Mouse (Mus musculus) cerebral cortex, adult 2 months (tissue): ENCODE data around the gene Crygc.

Experiments
- WGBS: fragments of 180-500 bp; shearing (Covaris S2); methylation state at CpG from one replicate; pipeline ENCODE4 v1.1.7; 2018; 5-methylcytosine and 5-hydroxymethylcytosine counted together

Gene Crygc

DNA sequence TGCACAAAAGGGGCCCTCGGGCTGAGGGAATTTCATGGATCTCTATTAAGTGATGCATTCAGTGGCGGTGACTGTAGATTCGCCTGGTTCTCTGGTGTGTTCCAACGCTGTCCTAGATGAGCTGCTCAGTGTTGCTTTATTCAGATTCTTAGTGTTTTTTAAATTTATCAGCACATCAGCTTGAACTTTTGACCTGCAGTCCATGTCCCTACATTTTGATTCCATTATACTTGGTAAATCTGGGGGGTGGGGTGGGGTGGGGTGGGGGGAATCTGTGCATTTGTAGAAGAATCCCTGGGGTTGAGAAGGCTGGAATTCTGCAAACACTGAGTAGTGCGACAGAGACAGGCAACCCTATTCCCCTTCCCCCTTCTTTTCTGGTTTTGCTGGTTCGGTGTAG, at the start of gene Crygc:
TSS of gene Crygc (minus strand) at position 101 of the 400 bp plus-strand sequence.
- 77% methylated on average over 6 of the region's 6 CpGs for WGBS

DNA sequence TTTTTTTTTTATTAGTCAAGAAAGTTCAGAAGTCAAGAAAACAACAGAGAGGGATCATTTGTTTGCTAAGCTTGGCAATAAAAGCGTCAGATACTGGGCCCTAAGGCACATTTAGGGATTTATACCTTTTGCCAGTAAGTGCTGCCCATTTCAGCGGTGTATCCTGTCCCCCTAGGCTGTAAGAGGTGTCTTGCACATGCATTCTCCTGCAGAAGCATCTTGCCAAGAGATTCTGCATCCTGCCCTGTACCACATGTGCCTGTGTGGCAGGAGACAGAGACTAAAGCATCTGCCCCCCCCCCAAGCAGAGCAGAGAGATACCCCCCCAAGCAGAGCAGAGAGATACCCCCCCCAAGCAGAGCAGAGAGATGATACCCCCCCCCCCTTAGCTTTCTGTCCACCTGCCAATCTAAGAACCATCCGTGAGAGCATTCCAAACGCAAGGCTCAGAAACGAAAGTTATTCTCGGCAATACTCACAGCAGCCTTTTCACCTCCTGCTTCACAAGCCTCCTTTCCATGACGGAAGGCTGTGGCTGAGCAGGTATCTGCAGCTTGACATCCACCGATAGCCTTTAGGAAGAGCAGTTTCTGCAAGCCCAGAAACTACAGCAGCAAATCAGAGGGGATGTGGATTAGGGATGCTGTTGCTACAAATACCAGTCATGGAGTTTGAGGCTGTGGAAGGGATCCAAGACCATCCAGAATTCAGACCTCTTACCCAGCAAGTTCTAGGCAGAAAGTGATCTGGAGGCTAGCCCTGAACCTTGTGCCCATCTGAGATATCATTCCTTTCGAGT, 49.3 kb upstream of the Crygc start, which contains the start of gene D630023F18Rik:
TSS of gene D630023F18Rik (minus strand) at position 641 of the 799 bp plus-strand sequence.
- 13% methylated on average over 9 of the region's 9 CpGs for WGBS

DNA sequence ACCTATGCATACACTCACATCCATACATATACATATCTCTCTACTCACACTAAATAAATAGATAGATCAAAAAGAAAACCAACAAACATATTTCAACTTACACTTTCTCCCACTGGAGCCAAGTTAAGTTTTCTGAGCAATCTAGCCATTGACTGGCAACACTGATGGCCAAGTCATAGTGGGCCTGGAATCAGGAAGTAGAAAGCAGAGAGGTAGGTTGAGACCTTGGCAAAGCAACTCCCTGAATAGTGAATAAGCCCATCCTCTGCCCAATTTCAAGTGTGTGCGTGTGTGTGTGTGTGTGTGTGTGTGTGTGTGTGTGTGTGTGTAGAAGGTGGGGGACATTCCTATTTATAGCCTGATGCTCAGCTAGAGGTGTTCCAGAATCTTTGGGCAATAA, 45.9 kb upstream of the Crygc start, which contains the start of gene Gm28845:
TSS of gene Gm28845 (minus strand) at position 121 of the 400 bp plus-strand sequence.
- WGBS = 76% methylated on average over 1 of the region's 1 CpGs

DNA sequence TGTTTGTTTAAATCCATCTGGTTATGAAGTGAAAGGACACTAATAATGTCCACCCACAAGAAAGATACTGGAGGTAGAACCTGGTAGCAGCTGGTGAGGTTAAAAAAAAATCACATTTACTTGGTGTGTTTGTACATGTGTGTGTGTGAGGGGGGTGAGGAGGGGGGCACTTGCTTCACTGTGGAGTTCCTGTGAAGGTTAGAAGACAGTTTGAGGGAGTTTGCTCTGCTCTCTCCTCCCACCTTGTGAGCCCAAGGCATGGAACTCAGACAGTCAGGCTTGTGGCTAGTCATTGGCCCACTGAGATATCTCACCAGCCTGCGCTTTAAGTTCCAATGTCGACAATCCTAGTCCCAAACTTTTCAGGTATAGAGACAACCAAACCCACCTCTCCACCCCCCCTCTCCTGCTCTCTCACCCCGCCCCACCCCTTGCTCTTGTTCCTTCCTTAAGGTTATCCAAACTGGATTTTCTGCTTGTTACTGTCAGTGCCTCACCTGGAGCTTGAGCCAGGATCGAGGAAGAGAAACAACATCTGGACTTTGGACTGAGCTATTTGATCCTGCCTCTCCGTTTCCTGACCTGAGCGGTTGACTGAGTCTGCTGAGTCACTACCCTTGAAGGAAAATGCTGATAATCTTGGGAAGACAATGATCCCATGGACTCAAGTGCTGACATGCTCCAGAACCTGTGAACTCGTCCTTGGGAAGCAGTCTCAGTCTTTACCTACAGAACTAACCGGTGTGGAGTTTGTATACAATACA, 44.8 kb upstream of the Crygc start:
- 87% methylated on average over 8 of the region's 8 CpGs for WGBS

DNA sequence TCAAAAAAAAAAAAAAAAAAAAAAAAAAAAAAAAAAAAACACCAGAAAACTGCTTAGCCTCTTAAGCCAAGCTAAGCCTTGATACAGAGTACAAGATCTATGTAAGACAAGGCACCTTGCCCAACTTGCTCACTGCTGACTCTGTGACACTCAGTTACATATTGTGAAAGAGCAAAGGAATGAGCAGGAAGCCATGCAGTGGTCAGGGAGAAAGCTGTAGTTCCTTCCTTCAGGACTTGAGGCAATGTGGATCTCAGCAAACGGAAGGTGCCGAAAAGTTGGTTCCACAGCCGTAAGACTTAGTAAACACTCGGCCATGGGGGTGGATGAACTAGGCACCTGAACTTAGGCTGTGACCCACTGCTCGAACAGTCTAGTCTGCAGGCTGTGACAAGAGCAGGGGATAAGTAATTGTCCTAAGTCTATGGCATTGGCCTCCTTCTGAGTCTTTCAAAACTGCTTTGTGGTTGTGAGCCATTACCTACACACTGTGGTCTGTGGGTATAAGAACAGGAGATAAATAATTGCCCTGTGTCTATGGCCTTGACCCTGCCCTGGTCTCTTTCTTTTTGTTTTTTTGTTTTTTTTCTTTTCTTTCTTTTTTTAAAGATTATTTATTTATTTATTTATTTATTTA, 40.2 kb upstream of the Crygc start:
- WGBS = 95% methylated on average over 5 of the region's 5 CpGs

DNA sequence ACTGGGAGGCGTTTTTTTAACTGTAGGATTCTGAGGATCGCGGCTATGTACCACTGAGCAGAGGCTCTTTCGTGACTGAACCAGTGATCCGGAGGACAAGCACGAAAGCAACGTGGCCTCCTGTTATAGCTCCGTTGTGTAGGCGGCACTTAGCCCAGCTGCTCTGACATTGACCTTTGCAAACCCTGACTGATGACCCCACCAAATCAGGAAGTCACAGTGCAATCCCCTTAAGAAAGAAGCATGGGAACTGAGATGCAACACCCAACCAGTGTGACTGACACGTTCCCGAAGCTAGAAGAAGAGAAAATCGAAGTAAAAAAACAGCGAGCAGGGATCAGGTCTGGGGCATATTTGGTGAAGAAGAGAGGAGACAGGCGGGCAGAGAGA, 39.3 kb upstream of the Crygc start:
- WGBS = 65% methylated on average over 14 of the region's 14 CpGs

DNA sequence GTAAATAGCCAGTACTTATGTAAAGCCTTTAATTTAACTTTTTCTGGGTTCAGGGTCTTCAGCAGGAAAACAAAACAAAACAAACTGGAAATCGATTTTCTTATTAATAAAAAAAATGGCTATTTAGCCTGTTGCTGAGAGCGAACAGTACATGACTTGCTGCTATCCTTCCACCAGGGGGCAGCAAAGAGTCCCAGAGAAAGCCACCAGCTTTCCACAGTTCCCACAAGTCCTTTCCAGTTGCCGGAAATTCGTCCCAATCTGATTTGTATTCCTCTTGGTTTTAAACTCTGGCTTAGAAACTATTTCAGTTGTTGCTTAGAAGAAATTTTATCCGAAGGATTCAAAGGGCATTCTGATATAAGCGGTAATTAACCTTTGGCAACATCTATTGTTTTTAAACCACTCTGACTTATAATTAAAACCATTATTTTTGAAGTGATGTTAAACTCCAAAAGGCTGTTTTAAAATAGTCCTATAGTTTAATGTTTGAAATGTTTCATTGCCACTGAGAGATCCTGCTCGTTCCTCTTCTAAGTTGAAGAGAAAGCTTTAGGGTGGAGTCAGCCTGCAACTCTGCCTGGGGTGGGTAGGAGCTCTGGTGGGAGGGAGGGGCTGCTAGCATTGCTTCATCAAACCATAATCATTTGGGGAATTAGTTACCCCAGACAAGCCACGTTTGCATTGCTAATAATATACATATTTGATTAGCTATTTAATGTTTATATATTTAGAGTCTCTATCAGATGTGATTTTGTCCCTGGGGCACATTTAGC, 38.7 kb upstream of the Crygc start:
- 6% methylated on average over 8 of the region's 8 CpGs for WGBS

DNA sequence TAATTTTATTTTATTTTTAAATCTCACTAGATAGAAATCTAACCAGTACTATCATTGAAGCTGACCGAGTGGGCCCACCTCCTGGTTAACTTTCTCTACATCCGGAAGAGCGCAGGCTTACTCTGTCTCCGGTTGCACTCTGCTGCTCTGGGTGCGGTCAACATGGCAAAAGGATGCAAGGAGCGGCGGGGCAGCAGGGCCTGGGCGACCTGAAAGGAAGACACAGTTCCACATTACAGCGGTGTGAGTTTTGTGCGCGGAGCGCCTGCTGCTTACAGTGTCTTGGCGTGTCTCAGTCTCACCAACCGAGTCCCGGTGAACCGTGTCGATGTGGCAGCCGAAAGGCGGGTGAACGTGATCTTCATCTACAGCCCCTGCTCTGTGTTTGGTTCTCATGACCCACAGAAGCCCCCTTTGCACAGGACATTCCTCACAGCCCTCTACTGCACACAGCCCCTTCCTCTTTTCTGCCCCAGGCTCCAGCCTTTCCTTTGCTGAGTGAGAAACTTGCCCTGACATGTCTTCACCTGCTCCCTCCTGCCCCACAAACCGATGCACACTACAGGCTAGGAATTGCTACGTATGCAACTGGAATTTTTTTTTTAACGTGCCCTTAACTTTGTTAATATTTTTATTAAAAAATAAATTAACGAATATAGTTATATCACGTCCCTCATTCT, 36.4 kb upstream of the Crygc start:
- 85% methylated on average over 25 of the region's 25 CpGs for WGBS

DNA sequence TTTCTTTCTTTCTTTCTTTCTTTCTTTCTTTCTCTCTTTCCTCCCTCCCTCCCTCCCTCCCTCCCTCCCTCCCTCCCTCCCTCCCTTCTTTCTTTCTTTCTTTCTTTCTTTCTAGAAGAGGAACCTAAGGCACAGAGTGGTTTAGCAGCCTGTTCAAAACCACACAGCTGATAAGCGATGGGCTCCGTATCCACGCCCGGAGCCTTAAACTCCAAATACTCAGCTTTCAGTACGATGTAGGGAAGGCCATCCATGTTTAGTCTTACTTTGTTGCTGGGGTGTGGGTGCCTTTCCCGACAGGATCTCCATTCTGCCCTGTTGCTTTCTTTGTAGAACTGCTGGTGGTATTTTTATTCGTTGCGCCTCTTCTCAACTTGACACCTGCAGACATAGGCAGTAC, 35.7 kb upstream of the Crygc start:
- 89% methylated on average over 8 of the region's 8 CpGs for WGBS

DNA sequence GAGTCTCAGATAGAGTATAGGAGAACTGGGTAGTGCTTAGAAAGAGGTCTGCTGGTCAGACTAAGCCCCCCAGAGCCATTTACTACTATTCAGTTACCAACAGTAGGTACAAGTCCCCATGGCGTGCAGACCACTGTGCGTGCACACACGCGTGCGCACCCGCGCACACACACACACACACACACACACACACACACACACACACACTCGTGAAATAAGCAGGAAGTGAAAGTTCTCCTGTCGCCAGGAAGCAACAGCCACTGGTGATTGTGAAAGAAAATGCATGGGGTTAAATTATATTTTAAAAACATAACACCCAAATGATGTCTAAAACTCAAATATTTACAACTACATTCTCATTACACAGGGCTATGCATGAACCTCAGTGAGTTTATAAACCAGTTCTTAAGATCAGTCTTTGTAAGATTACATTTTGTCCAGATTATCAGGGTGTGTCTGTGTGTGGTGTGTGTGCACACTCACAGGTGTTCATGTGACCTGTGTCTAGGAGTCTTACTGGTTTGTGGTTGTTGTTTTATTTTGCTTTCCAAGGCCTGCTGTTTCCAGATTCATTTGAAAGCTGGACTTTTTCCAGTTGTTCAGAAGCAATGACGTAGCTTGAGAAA, 34.3 kb upstream of the Crygc start:
- WGBS = 93% methylated on average over 10 of the region's 10 CpGs

DNA sequence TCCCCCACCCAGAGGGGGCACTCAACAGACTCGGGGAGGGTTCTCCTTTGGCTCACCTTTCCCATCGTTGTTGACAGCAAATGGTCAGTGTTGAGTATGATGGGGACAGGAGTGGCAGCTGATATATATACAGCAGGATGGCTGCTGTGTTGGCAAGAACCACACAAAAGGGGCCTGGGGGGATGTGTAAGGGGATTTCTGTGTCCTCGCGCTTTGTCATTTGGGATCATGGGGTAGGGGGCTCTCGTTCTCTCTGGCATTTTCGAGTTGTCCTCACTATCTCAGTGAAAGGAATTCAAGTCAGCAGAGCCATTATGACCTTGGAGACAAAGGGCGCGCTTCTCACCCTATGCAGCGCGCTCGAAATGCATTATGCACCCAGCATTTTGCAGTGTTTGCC, 29.8 kb upstream of the Crygc start, which contains the start of gene Cryga:
TSS of gene Cryga (minus strand) at position 101 of the 400 bp plus-strand sequence.
- WGBS = 93% methylated on average over 11 of the region's 11 CpGs

DNA sequence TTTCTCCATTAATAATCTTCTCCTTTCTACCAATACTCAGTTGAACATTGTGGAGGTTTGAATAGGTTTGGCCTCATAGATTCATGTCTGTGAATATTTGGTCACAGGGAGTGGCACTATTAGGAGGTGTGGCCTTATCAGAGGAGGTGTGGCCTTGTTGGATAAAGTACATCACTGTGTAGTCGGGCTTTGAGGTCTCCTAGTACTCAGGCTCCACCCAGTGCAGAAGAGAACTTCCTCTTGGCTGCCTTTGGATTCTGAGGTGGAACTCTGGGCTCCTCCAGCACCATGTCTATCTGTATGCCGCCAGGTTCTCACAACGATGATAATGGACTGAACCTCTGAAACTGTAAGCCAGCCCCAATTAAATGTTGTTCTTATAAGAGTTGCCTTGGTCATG, 23.5 kb upstream of the Crygc start:
- 86% methylated on average over 3 of the region's 3 CpGs for WGBS

DNA sequence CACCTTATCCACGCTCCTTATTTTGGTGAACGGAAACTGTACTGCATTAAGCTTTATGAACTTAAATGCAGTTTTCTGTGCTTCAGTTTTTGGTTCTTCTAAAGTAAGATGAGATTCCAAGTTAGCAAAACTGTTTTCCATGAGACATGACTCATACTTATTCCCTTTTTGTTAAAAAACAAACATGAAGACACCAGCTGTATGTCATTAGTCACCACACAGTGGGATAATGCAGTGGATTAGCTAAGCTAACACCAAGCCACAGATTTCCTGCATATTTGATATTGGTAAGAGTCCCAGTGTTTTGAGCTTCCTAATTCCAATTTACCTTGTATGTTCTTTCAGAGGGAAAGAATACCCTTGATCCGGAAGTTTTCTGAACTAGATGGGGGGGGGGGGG, 18.1 kb upstream of the Crygc start:
- 65% methylated on average over 3 of the region's 3 CpGs for WGBS

DNA sequence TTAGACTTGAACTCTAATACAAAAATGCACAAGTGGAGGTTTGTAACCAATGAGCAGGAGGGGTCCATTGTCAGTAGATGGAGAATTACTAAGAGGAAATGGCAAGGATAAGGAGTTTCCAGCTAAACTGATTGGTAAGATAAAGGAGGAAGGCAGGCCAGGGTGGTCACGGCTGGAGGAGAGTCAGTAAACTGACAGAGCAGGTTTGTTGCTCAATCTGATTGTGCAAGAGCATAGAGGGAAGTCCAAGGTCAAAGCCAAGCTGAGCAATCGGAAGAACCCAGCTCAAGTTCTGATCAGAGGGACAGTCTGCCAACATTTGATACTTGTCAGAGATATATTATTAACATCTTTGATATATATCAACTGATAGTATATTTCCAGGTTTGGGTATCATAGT, 16.9 kb upstream of the Crygc start:
- 78% methylated on average over 2 of the region's 2 CpGs for WGBS

DNA sequence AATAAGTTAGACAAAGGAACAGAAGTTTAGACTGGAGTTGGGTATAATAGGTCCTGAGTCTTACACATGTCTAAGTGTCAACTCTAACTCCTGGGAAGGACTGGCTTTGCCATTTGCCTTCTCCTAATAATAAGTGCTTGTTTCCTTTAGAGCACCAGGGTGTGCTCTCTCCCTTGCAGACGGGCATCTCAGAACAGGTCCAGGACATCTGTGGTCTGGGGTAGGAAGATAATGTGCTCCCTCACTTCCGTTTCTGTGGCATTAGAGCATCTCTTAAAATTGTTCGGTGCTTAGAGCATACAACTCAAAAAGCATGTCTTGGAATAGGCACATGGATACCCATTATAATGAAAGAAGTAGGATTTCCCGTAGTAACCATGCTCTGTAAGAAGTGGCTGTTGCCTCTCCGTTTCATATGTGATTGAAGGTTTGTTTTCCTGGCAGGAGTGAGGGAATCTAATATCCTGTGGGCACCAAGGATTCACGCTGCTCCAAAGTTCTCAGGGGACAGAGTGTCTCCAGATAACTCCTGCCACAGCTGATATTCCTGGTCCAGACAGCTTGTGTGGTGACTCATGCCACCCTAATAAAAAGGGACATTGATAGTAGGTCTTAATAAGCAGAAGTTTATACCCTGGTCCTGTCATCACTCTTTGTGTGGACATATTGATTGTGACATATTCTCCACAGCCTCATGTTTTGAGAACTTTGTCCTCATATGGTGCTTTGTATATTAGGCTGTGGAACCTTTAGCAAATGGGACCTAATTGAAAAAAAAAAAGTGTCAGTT, 15.3 kb upstream of the Crygc start:
- WGBS = 80% methylated on average over 6 of the region's 6 CpGs

DNA sequence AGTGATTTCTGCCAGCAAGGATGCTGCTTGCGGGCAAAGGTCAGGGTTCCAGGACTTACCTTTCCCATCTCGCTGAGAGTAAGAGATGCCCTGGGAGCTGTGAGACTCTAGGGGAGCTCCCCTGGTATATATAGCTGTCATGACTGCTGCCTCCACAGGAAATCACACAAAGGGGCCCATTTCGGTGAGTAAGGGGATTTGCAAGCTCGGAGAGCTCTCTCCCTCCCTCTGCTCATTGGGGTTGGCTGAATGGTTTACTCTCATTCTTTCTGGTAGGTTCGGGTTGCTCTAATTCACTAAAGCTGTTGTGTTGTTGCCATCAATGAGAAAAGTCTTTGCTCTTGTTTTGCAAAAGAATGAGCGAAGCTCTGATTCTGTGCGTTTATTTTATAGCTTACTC, 8.7 kb upstream of the Crygc start, which contains the start of gene Crygb:
TSS of gene Crygb (minus strand) at position 101 of the 400 bp plus-strand sequence.
- WGBS = 54% methylated on average over 7 of the region's 7 CpGs

DNA sequence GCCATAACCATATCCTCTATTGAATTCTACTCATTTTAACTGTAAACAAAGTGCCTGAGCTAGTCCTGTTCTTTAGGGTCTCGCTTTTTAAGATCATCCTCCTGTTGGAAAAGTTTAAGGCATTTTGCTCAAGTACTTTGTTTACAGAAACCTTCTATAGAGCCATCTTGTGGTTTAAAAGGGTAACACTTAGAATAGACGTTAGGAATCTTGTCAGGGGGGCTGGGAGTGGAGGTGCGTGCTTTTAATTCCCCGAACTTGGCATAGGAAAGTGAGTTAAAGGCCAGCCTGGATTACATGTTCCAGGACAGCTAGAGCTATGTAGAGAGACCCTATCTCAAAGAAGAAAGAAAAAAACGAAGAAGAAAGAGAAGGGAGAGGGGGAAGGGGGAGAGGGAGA, 2.1 kb upstream of the Crygc start:
- WGBS = 9% methylated on average over 5 of the region's 5 CpGs

DNA sequence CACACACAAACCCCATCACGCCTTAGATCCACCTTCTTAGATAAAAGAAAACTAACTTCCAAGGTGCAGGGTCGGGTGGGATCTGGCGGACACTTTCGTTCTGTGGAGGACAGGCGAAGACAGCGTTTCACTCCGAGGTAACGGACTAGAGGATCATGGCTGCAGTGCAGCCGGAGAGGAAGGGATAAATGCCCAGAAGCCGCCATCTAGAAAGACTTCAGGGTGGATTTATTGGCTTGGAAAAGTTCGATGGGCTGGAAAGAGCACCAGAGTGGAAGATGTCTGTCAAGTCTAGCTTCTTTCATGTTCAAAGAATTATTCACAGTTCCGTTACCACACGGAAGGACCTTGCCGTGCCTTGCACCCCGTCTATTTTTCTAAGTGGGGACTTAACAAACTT, 9.3 kb downstream of the Crygc start:
- WGBS = 82% methylated on average over 15 of the region's 15 CpGs

DNA sequence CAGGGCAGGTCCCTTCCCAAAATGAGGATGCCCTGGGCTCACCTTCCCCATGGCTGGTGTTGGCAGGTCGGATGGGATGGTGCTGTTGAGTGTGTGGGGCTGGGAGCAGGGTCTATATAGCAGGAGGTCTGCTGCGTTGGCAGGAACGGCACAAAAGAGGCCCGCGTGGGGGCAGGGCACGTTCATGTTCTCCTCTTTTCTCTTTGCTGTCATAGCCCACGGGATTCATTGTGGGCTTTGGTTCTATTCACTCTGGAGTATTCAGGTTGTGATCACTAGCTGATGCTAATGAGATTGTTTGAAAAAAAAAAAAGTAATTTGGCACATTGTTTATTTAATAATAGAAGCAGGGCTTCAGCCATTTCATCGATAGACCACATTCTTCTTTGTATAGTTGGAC, 10.1 kb downstream of the Crygc start, which contains the start of gene Crygd:
TSS of gene Crygd (minus strand) at position 101 of the 400 bp plus-strand sequence.
- WGBS = 47% methylated on average over 8 of the region's 8 CpGs

DNA sequence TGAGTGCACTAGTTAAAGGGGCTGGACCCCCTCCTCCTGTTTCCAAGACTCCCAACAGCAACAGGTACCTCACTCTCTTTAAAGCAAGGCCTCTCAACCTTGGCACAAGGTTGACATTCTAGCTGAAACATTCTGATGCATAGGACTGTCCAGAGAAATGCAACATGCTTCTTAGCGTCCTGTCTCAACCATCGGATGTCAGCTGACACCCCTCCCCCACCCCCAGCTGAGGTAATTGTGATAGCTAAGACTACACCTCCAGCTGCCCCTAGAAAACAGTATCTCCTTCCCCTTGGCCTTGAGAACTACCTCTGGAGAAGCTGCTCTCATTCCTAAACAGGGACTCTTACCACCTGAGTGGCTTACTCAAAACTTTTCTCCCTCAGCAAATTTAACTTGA, 21.3 kb downstream of the Crygc start:
- WGBS = 44% methylated on average over 2 of the region's 2 CpGs
